Mouse (Mus musculus): Measurements from ENCODE around the gene Hs2st1. TPM values are rescaled to one million over a fixed set of nuclear protein-coding genes. Genes with fewer than 3 reads are reported as not detected.

Gene Hs2st1
- polyA plus RNA-seq, 1 experiment from 2014 or later: 44.0 TPM

GRCm38 (mm10) chr3:144435281-144435680, 134.7 kb downstream of the Hs2st1 start:
- in situ Hi-C loops (cut with MboI; ENCODE audit: low pct_unique_long_range_greater_than_20kb): no loop called here
- POLR2A ChIA-PET: no interaction called here
- CTCF ChIA-PET: interaction anchor here (1.7 kb wide), 1 partner anchor 12 kb away, joined by 4 read pairs; no protein-coding TSS in a partner anchor

GRCm38 (mm10) chr3:144434276-144434675, 135.7 kb downstream of the Hs2st1 start:
- ATAC-seq (no peak), DNase-seq (ENCODE audit: low read depth, low spot score) (no peak)
- ChIA-PET CTCF (no interaction called here), POLR2A (interaction anchor here (0.7 kb wide), 1 partner anchor 121 kb away, joined by 3 read pairs; no protein-coding TSS in a partner anchor)
- in situ Hi-C loops (cut with MboI; ENCODE audit: low pct_unique_long_range_greater_than_20kb): no loop called here
- no peaks in the 10 kb centered on the region for H3K27me3 ChIP-seq
- TF ChIP-seq CTCF (IDR thresholded peaks at IDR 0.05): no peak

More at GRCm38 (mm10) chr3:144435281-144435680, 134.7 kb downstream of the Hs2st1 start:
- ATAC-seq (no peak), DNase-seq (ENCODE audit: low read depth, low spot score) (no peak)
- H3K27me3 ChIP-seq: no peaks in the 10 kb centered on the region
- TF ChIP-seq CTCF (IDR thresholded peaks at IDR 0.05): no peak

GRCm38 (mm10) chr3:144433039-144433438, 136.9 kb downstream of the Hs2st1 start:
- DNase-seq (ENCODE audit: low read depth, low spot score): no peak
- POLR2A ChIA-PET: no interaction called here

GRCm38 (mm10) chr3:144432143-144432577, 137.8 kb downstream of the Hs2st1 start:
- POLR2A ChIA-PET: no interaction called here
- in situ Hi-C loops (cut with MboI; ENCODE audit: low pct_unique_long_range_greater_than_20kb): no loop called here
- H3K27me3 ChIP-seq: no peaks in the 10 kb centered on the region
- no peak for DNase-seq (ENCODE audit: low read depth, low spot score)
- no peak for ATAC-seq
- TF ChIP-seq CTCF (IDR thresholded peaks at IDR 0.05): no peak
- CTCF ChIA-PET: interaction anchor here (1.2 to 1.3 kb wide), 3 partner anchors 8 to 22 kb away, joined by 3 read pairs; no protein-coding TSS in a partner anchor

More at GRCm38 (mm10) chr3:144433039-144433438, 136.9 kb downstream of the Hs2st1 start:
- ATAC-seq: no peak
- CTCF ChIA-PET: interaction anchor here (0.8 to 1.3 kb wide), 3 partner anchors 9 to 21 kb away, joined by 3 read pairs; no protein-coding TSS in a partner anchor
- H3K27me3 ChIP-seq: no peaks in the 10 kb centered on the region
- in situ Hi-C loops (cut with MboI; ENCODE audit: low pct_unique_long_range_greater_than_20kb): no loop called here
- no peak for TF ChIP-seq CTCF (IDR thresholded peaks at IDR 0.05)

- no peaks in the 10 kb centered on the region for H3K27me3 ChIP-seq
- TF ChIP-seq CTCF (IDR thresholded peaks at IDR 0.05): no peak
- ATAC-seq (no peak), DNase-seq (ENCODE audit: low read depth, low spot score) (no peak)
- POLR2A ChIA-PET: no interaction called here
- CTCF ChIA-PET: interaction anchor here (1.0 kb wide), 1 partner anchor 176 kb away, joined by 3 read pairs; no protein-coding TSS in a partner anchor
- in situ Hi-C loops (cut with MboI; ENCODE audit: low pct_unique_long_range_greater_than_20kb): no loop called here
Observed at GRCm38 (mm10) chr3:144428514-144429431, 141.2 kb downstream of the Hs2st1 start.

- in situ Hi-C loops (cut with MboI; ENCODE audit: low pct_unique_long_range_greater_than_20kb): no loop called here
- ChIA-PET CTCF (interaction anchor here (1.2 kb wide), 1 partner anchor 29 kb away, joined by 4 read pairs; no protein-coding TSS in a partner anchor), POLR2A (interaction anchor here (0.5 to 2.0 kb wide), 3 partner anchors 12 to 79 kb away, joined by 3 to 7 read pairs (median 3); no protein-coding TSS in a partner anchor)
- no peaks in the 10 kb centered on the region for H3K27me3 ChIP-seq
- no peak for TF ChIP-seq CTCF (IDR thresholded peaks at IDR 0.05)
- peak; percentile 52 for ATAC-seq
- DNase-seq (ENCODE audit: low read depth, low spot score): no peak
Observed at GRCm38 (mm10) chr3:144425041-144425448, 144.9 kb downstream of the Hs2st1 start.

GRCm38 (mm10) chr3:144421404-144422180, 148.4 kb downstream of the Hs2st1 start:
- POLR2A ChIA-PET: no interaction called here
- DNase-seq (ENCODE audit: low read depth, low spot score) (no peak), ATAC-seq (no peak)
- in situ Hi-C loops (cut with MboI; ENCODE audit: low pct_unique_long_range_greater_than_20kb): no loop called here
- CTCF ChIA-PET: interaction anchor here (0.9 kb wide), 1 partner anchor 185 kb away, joined by 3 read pairs; no protein-coding TSS in a partner anchor
- no peak for TF ChIP-seq CTCF (IDR thresholded peaks at IDR 0.05)
- no peaks in the 10 kb centered on the region for H3K27me3 ChIP-seq

- ATAC-seq (no peak), DNase-seq (ENCODE audit: low read depth, low spot score) (no peak)
- no peak for TF ChIP-seq CTCF (IDR thresholded peaks at IDR 0.05)
- ChIA-PET POLR2A (interaction anchor here (1.0 kb wide), 1 partner anchor 12 kb away, joined by 3 read pairs; no protein-coding TSS in a partner anchor), CTCF (no interaction called here)
- no peaks in the 10 kb centered on the region for H3K27me3 ChIP-seq
- in situ Hi-C loops (cut with MboI; ENCODE audit: low pct_unique_long_range_greater_than_20kb): no loop called here
Observed at GRCm38 (mm10) chr3:144413821-144414220, 156.2 kb downstream of the Hs2st1 start.

GRCm38 (mm10) chr3:144412538-144413272, 157.3 kb downstream of the Hs2st1 start:
- POLR2A ChIA-PET: interaction anchor here (0.5 kb wide), 1 partner anchor 44 kb away, joined by 3 read pairs; no protein-coding TSS in a partner anchor
- CTCF ChIA-PET: interaction anchor here (0.7 to 1.3 kb wide), 2 partner anchors 13 to 14 kb away, joined by 3 read pairs; no protein-coding TSS in a partner anchor
- ATAC-seq (no peak), DNase-seq (ENCODE audit: low read depth, low spot score) (no peak)
- in situ Hi-C loops (cut with MboI; ENCODE audit: low pct_unique_long_range_greater_than_20kb): no loop called here
- TF ChIP-seq CTCF (IDR thresholded peaks at IDR 0.05): no peak
- H3K27me3 ChIP-seq: no peaks in the 10 kb centered on the region
